Mouse (Mus musculus): ENCODE data around the gene Hmgcs2.
A peak's percentile ranks its signal among the peaks of the same experiment; 100 is the strongest.

The Hmgcs2 gene

GRCm38 (mm10) chr3:98336661-98337654, 56.7 kb downstream of the Hmgcs2 start:
- DNase-seq (ENCODE audit: low read depth in 2 of 2, low spot score in 2 of 2): no peak

DNA sequence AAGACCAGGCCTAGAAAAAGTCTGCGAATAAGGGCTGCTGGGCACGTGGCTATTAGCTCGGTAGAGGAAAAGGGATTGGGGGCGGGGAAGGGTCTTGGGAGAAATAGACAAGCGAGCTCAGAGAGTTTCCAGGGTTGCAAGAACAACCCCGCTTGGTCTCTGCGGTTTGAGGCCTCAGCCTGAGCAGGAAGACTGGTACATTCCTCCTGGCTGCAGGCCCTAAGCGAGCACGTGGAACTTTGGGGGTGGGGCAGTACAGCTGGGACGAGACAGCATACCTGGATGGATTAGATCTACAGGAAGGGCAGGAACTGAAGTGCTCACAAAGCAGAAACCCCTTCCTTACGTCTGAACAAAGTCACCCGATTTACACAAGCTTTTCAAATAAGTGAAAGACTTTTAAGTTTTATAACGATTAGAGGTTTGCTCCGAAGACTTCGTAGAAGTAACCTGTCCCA, 58.4 kb downstream of the Hmgcs2 start:
- no peak for DNase-seq (ENCODE audit: low read depth in 2 of 2, low spot score in 2 of 2)

- peak; percentile 31 to 40 for DNase-seq (ENCODE audit: low read depth in 2 of 2, low spot score in 2 of 2)
Observed at GRCm38 (mm10) chr3:98339097-98339705, 59.0 kb downstream of the Hmgcs2 start.

DNA sequence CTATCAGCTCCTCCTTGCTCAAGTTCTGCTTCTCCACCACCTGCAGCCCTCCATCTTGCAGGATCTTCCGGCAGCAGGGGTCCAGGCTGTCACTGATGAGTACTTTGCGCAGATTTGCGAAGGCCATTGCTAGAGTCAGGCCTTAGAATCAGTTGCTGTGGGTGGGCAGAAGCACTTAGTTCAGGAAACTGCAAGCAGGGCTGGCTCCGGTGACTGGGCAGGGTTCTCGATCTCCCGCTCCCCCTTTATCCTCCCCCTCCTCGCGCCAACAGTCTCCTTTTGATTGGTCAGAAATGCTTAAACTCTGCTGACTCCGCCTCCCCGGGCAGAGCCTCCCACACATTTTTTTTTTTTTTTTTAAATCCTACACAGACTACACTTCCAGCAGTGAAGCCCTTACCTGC, 59.5 kb downstream of the Hmgcs2 start, which contains the start of gene Phgdh:
Phgdh (minus strand) TSS at position 285 of the 404 bp plus-strand sequence.
- DNase-seq (ENCODE audit: low read depth in 2 of 2, low spot score in 2 of 2): peak; percentile 64 to 77

DNA sequence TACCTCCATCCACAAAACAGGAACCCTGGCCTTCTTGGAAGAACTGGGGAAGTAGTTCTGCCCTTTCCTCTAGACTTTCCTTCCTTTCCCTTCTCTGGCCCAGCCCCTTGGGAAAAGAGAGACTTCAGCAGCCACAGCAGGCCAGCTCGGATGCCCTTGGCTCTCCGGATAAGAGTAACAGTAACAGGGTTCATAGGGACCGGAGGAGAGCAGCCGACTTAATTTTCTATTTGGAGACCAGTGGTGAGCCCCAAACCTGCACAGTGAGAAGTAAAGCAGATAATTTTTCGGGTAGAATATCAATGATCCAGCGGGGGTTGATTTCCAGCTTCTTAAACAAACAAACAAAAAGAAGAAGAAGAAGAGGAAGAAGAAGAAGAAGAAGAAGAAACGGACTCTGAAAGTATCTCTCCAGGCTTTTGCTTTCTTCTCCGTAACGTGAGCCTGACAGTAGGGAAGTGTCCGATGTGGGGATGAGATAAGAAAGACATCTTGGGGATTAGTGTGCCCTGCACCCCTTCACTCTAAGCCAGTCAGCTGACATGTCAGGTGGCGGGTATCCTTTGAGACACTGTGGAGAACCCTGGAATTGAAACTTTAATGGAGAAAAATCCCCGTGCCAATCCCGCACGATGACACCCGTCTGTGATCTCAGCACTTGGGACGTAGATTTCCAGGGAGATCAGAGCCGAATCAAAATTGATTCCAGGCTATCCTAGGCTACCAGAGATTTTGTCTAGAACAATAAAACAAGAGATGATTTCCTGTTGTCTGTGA, 60.8 kb downstream of the Hmgcs2 start:
- DNase-seq (ENCODE audit: low read depth in 2 of 2, low spot score in 2 of 2): no peak

DNA sequence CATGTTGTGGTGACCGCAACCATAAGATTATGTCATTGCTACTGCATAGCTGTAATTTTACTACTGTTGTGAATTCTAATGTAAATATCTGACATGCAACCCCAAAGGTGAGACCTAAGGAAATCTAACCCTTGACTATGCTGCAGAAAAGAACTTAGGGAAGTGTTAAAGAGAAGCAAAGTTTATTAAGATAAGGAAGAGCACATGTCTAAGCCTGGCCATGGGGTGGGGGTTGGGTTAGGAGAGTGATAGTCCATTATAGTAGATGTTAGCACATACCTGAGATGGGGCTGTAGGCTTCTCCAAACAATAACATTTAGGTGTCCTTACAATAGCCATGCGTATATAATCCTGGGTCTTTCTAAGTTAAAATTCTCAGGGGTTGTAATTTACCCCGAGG, 63.0 kb downstream of the Hmgcs2 start:
- DNase-seq (ENCODE audit: low read depth in 2 of 2, low spot score in 2 of 2): no peak

DNA sequence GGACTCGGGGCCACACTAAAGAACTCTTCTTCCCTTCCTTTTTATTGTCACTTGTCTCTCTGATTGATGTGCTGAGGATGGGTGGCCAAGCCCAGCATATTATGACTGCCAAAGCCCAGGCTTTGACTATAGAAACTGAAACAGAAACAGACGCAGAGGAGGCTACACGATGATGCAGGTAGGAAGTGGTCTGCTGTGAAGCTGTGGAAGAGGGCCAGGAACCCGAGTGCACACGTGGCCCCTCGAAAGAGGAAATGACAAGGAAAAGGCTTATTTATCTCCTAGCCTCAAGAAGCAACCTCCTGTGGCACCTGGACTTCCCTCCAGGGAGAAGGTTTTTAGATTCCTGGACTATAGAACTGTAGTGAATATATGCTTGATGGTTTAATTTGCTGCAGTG, 67.9 kb downstream of the Hmgcs2 start:
- peak; percentile 61 to 77 for DNase-seq (ENCODE audit: low read depth in 2 of 2, low spot score in 2 of 2)

DNA sequence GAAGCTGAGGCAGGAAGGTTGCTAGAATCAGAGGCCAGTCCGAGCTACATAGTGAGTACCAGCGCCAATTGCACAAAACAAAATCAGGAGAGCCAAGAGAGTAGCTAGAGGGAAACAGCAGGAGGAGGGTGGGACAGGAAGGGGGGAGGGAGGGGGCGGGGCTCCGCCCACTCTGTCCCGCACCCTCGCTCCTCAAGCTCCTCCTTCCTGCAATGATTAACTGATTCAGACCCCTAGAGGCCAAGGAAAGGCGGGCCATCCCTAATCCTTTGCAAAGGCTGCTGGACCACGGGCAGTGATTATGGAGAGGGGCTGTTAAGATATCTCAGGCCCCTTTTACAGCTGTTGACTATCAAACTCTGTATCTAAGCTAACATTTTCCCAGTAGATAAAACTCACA, 68.5 kb downstream of the Hmgcs2 start:
- peak in 1 of 2 experiments; percentile 5 for DNase-seq (ENCODE audit: low read depth in 2 of 2, low spot score in 2 of 2)

GRCm38 (mm10) chr3:98353892-98354291, 73.7 kb downstream of the Hmgcs2 start:
- DNase-seq (ENCODE audit: low read depth in 2 of 2, low spot score in 2 of 2): peak; percentile 60 to 73

- DNase-seq (ENCODE audit: low read depth in 2 of 2, low spot score in 2 of 2): no peak
Observed at GRCm38 (mm10) chr3:98355344-98356025, 75.2 kb downstream of the Hmgcs2 start.

- no peak for DNase-seq (ENCODE audit: low read depth in 2 of 2, low spot score in 2 of 2)
Observed at GRCm38 (mm10) chr3:98356026-98356365, 75.8 kb downstream of the Hmgcs2 start.

- no peak for DNase-seq (ENCODE audit: low read depth in 2 of 2, low spot score in 2 of 2)
Observed at GRCm38 (mm10) chr3:98356632-98357370, 76.6 kb downstream of the Hmgcs2 start.
